Mouse (Mus musculus) kidney, adult 2 months (tissue): Measurements from ENCODE around the gene Pole3. TPM values are rescaled to one million over a fixed set of nuclear protein-coding genes. Genes with fewer than 3 reads are reported as not detected.

Experiments
- DNase-seq: peaks from one replicate; pipeline ENCODE4 v3.0.0; 2021
- H3K27ac ChIP-seq: fragments of 200-500 bp; 2 replicates; pipeline ENCODE4 v1.5.1; 2012; ENCODE audit warnings: low read depth, low read length, control low read depth, inconsistent platforms; ENCODE audit not compliant: insufficient read depth
- H3K27me3 ChIP-seq: fragments of 200-500 bp; replicated peaks from 2 replicates; pipeline ENCODE4 v1.6.1; 2012; ENCODE audit warnings: mild to moderate bottlenecking, moderate library complexity, low read length, inconsistent platforms; ENCODE audit not compliant: control insufficient read depth, insufficient read depth
- H3K36me3 ChIP-seq: fragments of 200-500 bp; 2 replicates; pipeline ENCODE4 v1.6.1; 2012; ENCODE audit warnings: mild to moderate bottlenecking, moderate library complexity, low read length, inconsistent platforms; ENCODE audit not compliant: control insufficient read depth, insufficient read depth
- H3K4me1 ChIP-seq: fragments of 200-500 bp; 2 replicates; pipeline ENCODE4 v1.6.1; 2011; ENCODE audit warnings: low read length; ENCODE audit not compliant: control insufficient read depth, insufficient read depth
- H3K4me3 ChIP-seq: fragments of 200-500 bp; 2 replicates; pipeline ENCODE4 v1.5.1; 2011; ENCODE audit warnings: mild to moderate bottlenecking, low read depth, low read length, control low read depth; ENCODE audit not compliant: insufficient read depth
- CTCF ChIP-seq: fragments of 200-500 bp; conservative IDR thresholded peaks from 2 replicates; pipeline ENCODE4 v1.5.1; 2011; ENCODE audit warnings: low read depth, mild to moderate bottlenecking, control low read depth, low read length, moderate library complexity, mixed read lengths; ENCODE audit not compliant: insufficient read depth, insufficient read length
- POLR2A ChIP-seq: fragments of 200-500 bp; IDR thresholded peaks from one replicate; pipeline ENCODE4 v1.6.1; 2011; ENCODE audit warnings: low read depth, low read length, control low read depth
- WGBS: fragments of 180-500 bp; shearing (Covaris S2); methylation state at CpG from one replicate; pipeline ENCODE4 v1.1.7; 2018; 5-methylcytosine and 5-hydroxymethylcytosine counted together
- polyA plus RNA-seq: library from polyadenylated mRNA; depleted of rRNA; stranded (reverse); fragments of >200 nt; gene quantifications from 2 replicates; pipeline ENCODE4 v1.2.3, GENCODE M21; 2012

Pole3 gene
- polyA plus RNA-seq, 1 experiment, result 19.7 TPM

DNA sequence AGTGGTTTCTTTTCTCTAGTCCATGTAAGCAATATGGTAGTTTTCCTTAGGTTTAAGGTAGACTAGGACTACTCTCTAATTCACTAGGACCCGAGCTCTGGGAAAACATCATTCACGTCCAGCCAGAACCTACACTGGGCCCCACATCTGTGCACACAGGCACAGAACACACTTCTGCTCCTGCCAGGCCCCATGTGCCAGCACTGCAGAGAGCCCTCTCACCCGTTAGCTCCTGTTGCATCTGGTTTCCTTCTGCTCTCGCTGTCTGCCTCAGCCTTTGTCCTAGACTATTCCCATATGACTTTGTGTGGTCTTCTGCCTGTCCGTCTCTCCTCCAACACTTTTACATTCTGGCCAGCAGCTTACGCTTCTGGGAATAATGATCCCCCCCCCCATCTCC, 8.9 kb upstream of the Pole3 start:
- no peak for TF ChIP-seq CTCF
- no peak for TF ChIP-seq POLR2A
- Histone ChIP-seq H3K36me3 (no peaks in the 10 kb centered on the region), H3K4me3 (no peak overlapping the region), H3K27ac (no peak overlapping the region), H3K4me1 (no peaks in the 10 kb centered on the region; the same call in 1 of the 2 replicates), H3K27me3 (no peaks in the 10 kb centered on the region)
- no peak for DNase-seq
- 88% methylated on average over 6 of the region's 6 CpGs for WGBS

DNA sequence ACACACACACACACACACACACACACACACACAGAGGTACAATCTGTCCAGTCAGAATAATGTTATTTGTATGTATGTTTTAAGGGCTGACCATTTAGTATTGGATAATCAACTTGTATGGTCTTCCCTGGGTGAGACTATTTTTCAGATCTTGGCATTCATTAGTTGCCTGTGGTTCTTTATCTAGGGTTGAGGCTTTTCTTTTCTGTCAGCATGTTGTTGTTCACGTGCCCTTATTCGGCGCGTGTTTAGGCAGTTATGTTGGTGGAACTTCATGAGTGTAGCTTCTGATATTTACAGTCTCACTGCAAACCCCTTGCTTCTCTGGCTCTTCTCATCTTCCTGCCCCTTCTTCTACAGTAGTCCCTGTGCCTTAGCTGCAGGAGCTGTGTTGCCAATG, 2.8 kb upstream of the Pole3 start:
- H3K36me3 ChIP-seq, result no peaks in the 10 kb centered on the region
- H3K27me3 ChIP-seq, result no peaks in the 10 kb centered on the region
- WGBS, result 91% methylated on average over 4 of the region's 4 CpGs
- H3K27ac ChIP-seq, result no peak overlapping the region
- no peaks in the 10 kb centered on the region; the same call in 1 of the 2 replicates for H3K4me1 ChIP-seq
- TF ChIP-seq POLR2A, result no peak
- no peak for TF ChIP-seq CTCF
- DNase-seq, result no peak
- H3K4me3 ChIP-seq, result no peak overlapping the region

DNA sequence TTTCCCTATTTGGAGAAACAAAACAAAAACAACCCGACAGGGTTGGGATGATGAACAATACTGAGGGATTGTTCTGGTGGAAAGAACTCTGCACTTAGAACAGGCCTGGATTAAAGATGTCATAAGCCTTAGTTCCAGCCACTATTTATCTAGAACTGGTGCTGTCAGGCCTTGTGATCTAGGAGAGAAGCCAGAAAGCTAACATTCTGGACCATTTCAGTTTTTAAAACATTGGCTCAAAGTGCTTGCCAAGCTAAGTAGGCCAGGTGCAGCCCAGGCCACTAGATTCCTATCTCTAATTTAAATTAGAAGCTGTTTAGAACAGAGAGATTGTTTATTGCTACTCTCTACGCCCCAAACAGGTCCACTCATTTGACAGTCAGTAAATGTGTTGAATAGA, 1.4 kb upstream of the Pole3 start:
- TF ChIP-seq CTCF (no peak), POLR2A (no peak)
- no peaks in the 10 kb centered on the region for H3K27me3 ChIP-seq
- H3K27ac ChIP-seq, result no peak overlapping the region
- H3K4me3 ChIP-seq, result no peak overlapping the region
- no peaks in the 10 kb centered on the region; the same call in 1 of the 2 replicates for H3K4me1 ChIP-seq
- 60% methylated on average over 2 of the region's 2 CpGs for WGBS
- H3K36me3 ChIP-seq, result no peaks in the 10 kb centered on the region
- no peak for DNase-seq

GRCm38 (mm10) chr4:62525489-62525811, 582 bp upstream of the Pole3 start:
- TF ChIP-seq POLR2A (no peak), CTCF (no peak)
- Histone ChIP-seq H3K27me3 (no peaks in the 10 kb centered on the region), H3K27ac (no peak overlapping the region), H3K4me3 (peak overlapping the region; percentile 92), H3K4me1 (no peaks in the 10 kb centered on the region; the same call in 1 of the 2 replicates), H3K36me3 (no peaks in the 10 kb centered on the region)
- no peak for DNase-seq
- WGBS, result under 1% methylated on average over 10 of the region's 10 CpGs

- peaks cover 25% of the 10 kb centered on the region for H3K4me1 ChIP-seq
- no peak overlapping the region for H3K27ac ChIP-seq
- no peaks in the 10 kb centered on the region for H3K36me3 ChIP-seq
- H3K4me3 ChIP-seq, result no peak overlapping the region
- TF ChIP-seq CTCF (no peak), POLR2A (no peak)
- DNase-seq, result no peak
- WGBS, result 78% methylated on average over 2 of the region's 2 CpGs
- no peaks in the 10 kb centered on the region for H3K27me3 ChIP-seq
Measured at GRCm38 (mm10) chr4:62520892-62521400, 3.9 kb downstream of the Pole3 start.

GRCm38 (mm10) chr4:62519849-62520233, 5.0 kb downstream of the Pole3 start, which contains the start of gene Alad:
Gene Alad (minus strand): TSS chr4:62519918.
- H3K27me3 ChIP-seq, result no peaks in the 10 kb centered on the region
- peak; percentile 96 for DNase-seq
- WGBS, result under 1% methylated on average over 37 of the region's 37 CpGs
- peaks cover 35% of the 10 kb centered on the region for H3K4me1 ChIP-seq
- TF ChIP-seq CTCF, result no peak
- TF ChIP-seq POLR2A, result peak; percentile 22
- peak within 1 kb of the TSS; percentile 80 for H3K27ac ChIP-seq
- H3K4me3 ChIP-seq, result peak within 1 kb of the TSS; percentile 88
- H3K36me3 ChIP-seq, result no peaks in the 10 kb centered on the region

- H3K27ac ChIP-seq, result peak overlapping the region; percentile 75
- TF ChIP-seq CTCF (no peak), POLR2A (no peak)
- H3K4me3 ChIP-seq, result peak overlapping the region; percentile 88
- DNase-seq, result no peak
- peaks cover 35% of the 10 kb centered on the region for H3K4me1 ChIP-seq
- no peaks in the 10 kb centered on the region for H3K36me3 ChIP-seq
- H3K27me3 ChIP-seq, result no peaks in the 10 kb centered on the region
- 1% methylated on average over 26 of the region's 26 CpGs for WGBS
Measured at GRCm38 (mm10) chr4:62519122-62519848, 5.6 kb downstream of the Pole3 start.
